Mouse (Mus musculus) bone marrow, adult 2 months (tissue): ENCODE data around the gene Carns1.

ENCODE experiments used
- CTCF ChIP-seq: fragments of 200-500 bp; IDR thresholded peaks from 2 replicates; pipeline ENCODE4 v1.5.1; 2011; ENCODE audit warnings: low read length, control low read depth; ENCODE audit not compliant: control insufficient read depth, insufficient read depth
- POLR2A ChIP-seq: fragments of 200-500 bp; IDR thresholded peaks from 2 replicates; pipeline ENCODE4 v1.6.1; 2011; ENCODE audit warnings: low read depth, mild to moderate bottlenecking, control low read depth, low read length, borderline replicate concordance; ENCODE audit not compliant: control insufficient read depth

- TF ChIP-seq CTCF = no peak
- TF ChIP-seq POLR2A = no peak
These were observed 10.6 kb downstream of the Carns1 start for GRCm38 (mm10) chr19:4164721-4165120.
